Mouse (Mus musculus): ENCODE measurements around the gene Stk16.

DNA sequence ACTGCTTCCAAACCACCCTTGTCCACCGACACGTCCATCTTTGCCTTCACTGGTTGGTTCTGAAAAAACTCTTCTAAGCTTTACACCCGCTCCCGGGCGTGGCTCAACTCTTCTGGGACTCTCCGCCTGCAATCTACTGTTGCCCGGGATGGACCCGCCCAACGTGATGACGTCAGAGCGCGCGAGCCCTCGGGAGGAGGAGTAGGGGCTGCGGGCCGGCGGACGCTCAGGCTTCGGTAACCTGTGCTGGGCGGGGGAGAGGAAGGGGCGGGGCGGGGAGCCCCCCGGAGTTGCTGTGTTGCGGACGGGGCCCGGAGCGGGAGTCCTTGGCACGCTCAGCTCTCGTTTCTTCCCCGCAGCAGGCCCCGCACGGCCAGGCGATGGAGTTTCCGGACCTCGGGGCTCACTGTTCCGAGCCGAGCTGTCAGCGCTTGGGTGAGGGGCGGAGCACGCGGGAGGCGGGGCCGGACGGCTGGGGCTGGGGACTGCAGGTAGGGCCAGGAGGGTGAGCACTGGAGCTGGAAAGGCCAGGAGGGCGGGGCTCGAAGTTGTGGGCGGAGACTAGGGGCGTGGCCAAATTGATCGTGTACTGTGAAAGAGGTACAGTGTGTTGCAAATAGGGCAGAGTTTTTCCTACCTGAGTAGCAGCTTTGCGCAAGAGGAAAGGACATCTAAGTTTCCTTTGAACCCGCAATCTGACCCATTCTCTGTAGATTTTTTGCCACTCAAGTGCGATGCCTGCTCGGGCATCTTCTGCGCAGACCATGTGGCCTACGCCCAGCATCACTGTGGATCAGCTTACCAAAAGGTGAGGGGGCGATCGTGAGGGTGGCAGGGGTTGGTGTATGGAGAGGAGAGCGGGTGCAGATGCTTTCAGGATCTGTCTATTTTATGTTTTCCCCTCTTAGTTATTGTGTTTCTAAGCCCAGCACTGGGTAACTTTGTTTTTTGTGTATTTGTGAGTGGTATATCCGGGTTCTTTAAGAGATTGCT, 41.9 kb upstream of the Stk16 start, which contains the start of gene Zfand2b:
- no peak for TF ChIP-seq GATA1 (IDR thresholded peaks at IDR 0.05; ENCODE audit: low read length)
- no peak for TF ChIP-seq TAL1 (IDR thresholded peaks at IDR 0.05; ENCODE audit: low read length)
